Mouse (Mus musculus): ENCODE data around the gene Rcan2.

Gene Rcan2

DNA sequence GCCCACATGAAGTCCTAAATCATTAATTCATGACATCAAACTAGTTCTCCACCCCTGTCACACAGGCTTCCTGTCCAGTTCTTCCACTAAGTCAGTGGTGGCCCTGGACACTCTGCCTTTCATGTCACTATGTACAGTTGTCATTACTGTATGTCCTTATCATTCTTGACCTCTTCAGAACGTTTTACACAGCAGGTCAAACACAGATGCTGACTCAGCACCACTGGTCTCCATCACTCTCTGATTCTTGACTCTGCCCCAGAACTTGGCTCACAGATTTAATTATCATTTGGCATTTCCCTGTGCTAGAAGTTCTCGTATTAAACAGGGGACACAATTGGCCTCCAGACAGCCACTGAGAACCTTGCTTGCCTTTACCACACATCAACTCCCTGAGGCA, 76.3 kb downstream of the Rcan2 start:
- TF ChIP-seq CTCF (conservative IDR thresholded peaks at IDR 0.05; ENCODE audit: low read length) (no peak), POU5F1 (IDR thresholded peaks at IDR 0.05; ENCODE audit: borderline replicate concordance, low read length) (no peak), NANOG (IDR thresholded peaks at IDR 0.05; ENCODE audit: borderline replicate concordance, low read length) (no peak)
- H3K4me1 ChIP-seq (replicated peaks; ENCODE audit: low read depth, low read length) = no peaks in the 10 kb centered on the region
- H3K4me3 ChIP-seq (replicated peaks; ENCODE audit: low read length) = no peak overlapping the region
- H3K36me3 ChIP-seq (ENCODE audit: insufficient read depth, low read length) = no peaks in the 10 kb centered on the region
- no peaks in the 10 kb centered on the region for H3K9me3 ChIP-seq (ENCODE audit: low read length)
- H3K27me3 ChIP-seq (ENCODE audit: insufficient read depth, low read length) = no peaks in the 10 kb centered on the region

DNA sequence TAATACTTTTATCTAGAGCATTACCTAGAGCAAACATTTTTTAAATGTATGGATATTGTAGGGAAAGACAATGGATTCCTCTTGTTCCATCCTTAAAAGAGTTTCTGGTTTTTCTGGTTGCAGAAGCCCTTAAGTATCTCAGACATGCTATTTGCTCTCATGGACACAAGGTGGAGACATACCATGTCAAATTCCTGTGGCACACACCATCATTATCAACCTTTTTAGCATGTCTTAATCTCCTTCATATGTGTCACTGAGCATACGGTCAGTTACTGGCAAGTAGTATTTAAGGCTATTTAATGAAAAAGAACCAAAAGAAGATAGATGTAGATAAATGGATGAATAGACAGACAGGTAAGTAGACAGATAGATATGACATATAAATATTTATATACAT, 81.9 kb downstream of the Rcan2 start:
- no peak overlapping the region for H3K4me3 ChIP-seq (replicated peaks; ENCODE audit: low read length)

DNA sequence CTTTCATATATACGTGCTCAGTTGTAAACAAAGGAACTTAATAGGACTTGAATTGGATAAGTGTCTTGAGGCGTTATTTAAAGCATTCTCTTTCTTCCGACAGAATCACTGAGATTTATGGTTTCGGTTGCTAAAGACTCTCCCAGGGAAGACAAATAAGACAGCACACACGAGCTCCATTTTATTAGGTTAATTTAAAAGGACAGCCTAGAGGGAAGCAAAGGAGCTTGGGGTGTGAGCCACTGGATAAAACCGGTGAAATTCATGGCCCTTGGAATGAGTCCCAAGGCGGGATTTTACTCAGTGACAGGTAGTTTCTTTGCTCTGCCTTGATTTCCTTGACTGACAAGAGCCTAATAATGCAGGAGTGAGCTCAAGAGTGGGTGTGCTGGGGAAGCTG, 85.1 kb downstream of the Rcan2 start:
- H3K27me3 ChIP-seq (ENCODE audit: insufficient read depth, low read length) = peaks cover 2% of the 10 kb centered on the region; the same call in 1 of the 2 replicates
- no peaks in the 10 kb centered on the region for H3K36me3 ChIP-seq (ENCODE audit: insufficient read depth, low read length)
- TF ChIP-seq NANOG (IDR thresholded peaks at IDR 0.05; ENCODE audit: borderline replicate concordance, low read length) = no peak
- no peak for TF ChIP-seq POU5F1 (IDR thresholded peaks at IDR 0.05; ENCODE audit: borderline replicate concordance, low read length)
- TF ChIP-seq CTCF (conservative IDR thresholded peaks at IDR 0.05; ENCODE audit: low read length) = no peak
- no peaks in the 10 kb centered on the region for H3K4me1 ChIP-seq (replicated peaks; ENCODE audit: low read depth, low read length)
- H3K9me3 ChIP-seq (ENCODE audit: low read length) = no peaks in the 10 kb centered on the region
- H3K4me3 ChIP-seq (replicated peaks; ENCODE audit: low read length) = no peak overlapping the region

More for the DNA sequence above, 81.9 kb downstream of the Rcan2 start:
- Histone ChIP-seq H3K36me3 (ENCODE audit: insufficient read depth, low read length) (no peaks in the 10 kb centered on the region), H3K27me3 (ENCODE audit: insufficient read depth, low read length) (peaks cover 2% of the 10 kb centered on the region; the same call in 1 of the 2 replicates), H3K4me1 (replicated peaks; ENCODE audit: low read depth, low read length) (no peaks in the 10 kb centered on the region), H3K9me3 (ENCODE audit: low read length) (no peaks in the 10 kb centered on the region)
- TF ChIP-seq POU5F1 (IDR thresholded peaks at IDR 0.05; ENCODE audit: borderline replicate concordance, low read length) (no peak), NANOG (IDR thresholded peaks at IDR 0.05; ENCODE audit: borderline replicate concordance, low read length) (no peak), CTCF (conservative IDR thresholded peaks at IDR 0.05; ENCODE audit: low read length) (peak; percentile 45)

DNA sequence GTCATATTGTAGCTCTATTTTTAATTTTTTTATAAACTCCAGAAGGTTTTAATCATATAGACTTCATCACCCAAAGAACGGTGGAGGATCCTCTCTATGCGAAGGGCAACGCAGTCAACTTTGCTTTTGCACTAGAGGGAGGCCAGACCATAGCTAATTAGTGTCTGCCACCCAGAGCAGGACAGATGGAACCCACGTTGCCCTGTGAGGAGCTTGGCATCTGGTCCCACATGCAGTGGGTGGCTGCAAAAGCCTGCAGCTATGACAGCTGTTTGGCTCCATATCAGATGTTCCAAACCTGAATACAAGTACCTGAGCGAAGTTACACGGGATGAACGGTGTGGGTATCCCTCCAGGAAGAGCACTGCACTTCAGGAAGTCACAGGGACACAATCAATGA, 86.8 kb downstream of the Rcan2 start:
- TF ChIP-seq NANOG (IDR thresholded peaks at IDR 0.05; ENCODE audit: borderline replicate concordance, low read length) = no peak
- no peak for TF ChIP-seq CTCF (conservative IDR thresholded peaks at IDR 0.05; ENCODE audit: low read length)
- no peak for TF ChIP-seq POU5F1 (IDR thresholded peaks at IDR 0.05; ENCODE audit: borderline replicate concordance, low read length)
- no peaks in the 10 kb centered on the region for H3K4me1 ChIP-seq (replicated peaks; ENCODE audit: low read depth, low read length)
- no peaks in the 10 kb centered on the region for H3K9me3 ChIP-seq (ENCODE audit: low read length)
- H3K27me3 ChIP-seq (ENCODE audit: insufficient read depth, low read length) = peaks cover 2% of the 10 kb centered on the region; the same call in 1 of the 2 replicates
- H3K4me3 ChIP-seq (replicated peaks; ENCODE audit: low read length) = no peak overlapping the region
- H3K36me3 ChIP-seq (ENCODE audit: insufficient read depth, low read length) = no peaks in the 10 kb centered on the region

DNA sequence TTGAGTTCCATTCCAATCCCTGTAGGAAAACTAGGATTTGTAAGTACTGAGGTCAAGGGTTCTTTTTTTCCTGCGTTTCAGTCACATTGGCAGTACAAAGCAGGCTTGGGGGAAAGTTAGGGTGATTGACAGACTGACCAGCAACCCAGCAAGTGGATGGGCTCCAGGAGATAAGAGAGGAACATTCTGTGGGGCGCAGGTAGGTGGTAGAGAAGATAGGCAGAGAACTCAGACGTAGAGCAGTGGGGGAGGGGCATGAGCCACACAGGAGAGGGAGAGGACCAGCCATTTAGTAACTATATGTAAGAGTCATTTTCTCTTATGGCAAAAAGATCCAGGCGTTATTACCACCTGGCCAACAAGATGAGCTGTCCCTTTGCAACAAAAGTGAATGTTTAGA, 96.2 kb downstream of the Rcan2 start:
- H3K9me3 ChIP-seq (ENCODE audit: low read length) = 0 out of 2 replicates have a peak, but pooled peaks cover 4% of the 10 kb centered on the region
- H3K36me3 ChIP-seq (ENCODE audit: insufficient read depth, low read length) = no peaks in the 10 kb centered on the region
- no peaks in the 10 kb centered on the region for H3K4me1 ChIP-seq (replicated peaks; ENCODE audit: low read depth, low read length)
- no peak for TF ChIP-seq CTCF (conservative IDR thresholded peaks at IDR 0.05; ENCODE audit: low read length)
- no peak for TF ChIP-seq POU5F1 (IDR thresholded peaks at IDR 0.05; ENCODE audit: borderline replicate concordance, low read length)
- TF ChIP-seq NANOG (IDR thresholded peaks at IDR 0.05; ENCODE audit: borderline replicate concordance, low read length) = no peak
- no peak overlapping the region for H3K4me3 ChIP-seq (replicated peaks; ENCODE audit: low read length)
- H3K27me3 ChIP-seq (ENCODE audit: insufficient read depth, low read length) = no peaks in the 10 kb centered on the region

DNA sequence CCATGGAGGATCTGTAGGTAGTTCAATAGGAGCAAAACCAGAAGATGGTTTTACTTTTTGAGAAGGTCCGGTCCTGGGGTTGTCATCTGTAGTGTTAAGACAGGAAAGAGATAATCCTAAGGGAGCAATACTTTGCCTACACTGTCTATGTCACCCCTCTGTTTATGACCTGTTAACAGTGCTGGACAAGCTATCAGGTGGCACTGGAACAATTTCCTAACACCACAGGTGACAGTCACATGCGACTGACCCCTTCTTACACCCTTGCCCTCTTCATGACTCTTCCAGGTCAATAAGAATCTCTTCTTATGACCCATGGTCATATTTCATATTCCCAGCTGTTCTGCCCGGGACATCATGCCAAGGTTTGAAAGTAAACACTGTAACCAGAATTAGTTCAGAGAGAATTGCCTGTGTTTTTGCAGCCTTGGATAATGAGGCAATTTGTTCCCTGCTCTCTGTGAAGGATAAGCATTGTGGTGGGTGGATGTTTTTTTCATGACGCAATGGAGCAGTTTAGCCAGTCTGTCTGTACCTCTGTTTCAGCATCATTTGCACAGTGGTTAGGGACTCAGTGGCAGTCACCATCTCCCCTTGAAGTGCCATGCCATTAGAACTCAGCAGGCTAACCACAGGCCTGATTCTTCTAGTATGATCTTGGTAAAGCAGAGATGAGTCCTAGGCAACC, 98.4 kb downstream of the Rcan2 start:
- H3K9me3 ChIP-seq (ENCODE audit: low read length) = 0 out of 2 replicates have a peak, but pooled peaks cover 4% of the 10 kb centered on the region
- no peaks in the 10 kb centered on the region for H3K27me3 ChIP-seq (ENCODE audit: insufficient read depth, low read length)
- no peaks in the 10 kb centered on the region for H3K4me1 ChIP-seq (replicated peaks; ENCODE audit: low read depth, low read length)
- no peak overlapping the region for H3K4me3 ChIP-seq (replicated peaks; ENCODE audit: low read length)
- no peaks in the 10 kb centered on the region for H3K36me3 ChIP-seq (ENCODE audit: insufficient read depth, low read length)
- TF ChIP-seq POU5F1 (IDR thresholded peaks at IDR 0.05; ENCODE audit: borderline replicate concordance, low read length) (no peak), NANOG (IDR thresholded peaks at IDR 0.05; ENCODE audit: borderline replicate concordance, low read length) (no peak), CTCF (conservative IDR thresholded peaks at IDR 0.05; ENCODE audit: low read length) (no peak)

DNA sequence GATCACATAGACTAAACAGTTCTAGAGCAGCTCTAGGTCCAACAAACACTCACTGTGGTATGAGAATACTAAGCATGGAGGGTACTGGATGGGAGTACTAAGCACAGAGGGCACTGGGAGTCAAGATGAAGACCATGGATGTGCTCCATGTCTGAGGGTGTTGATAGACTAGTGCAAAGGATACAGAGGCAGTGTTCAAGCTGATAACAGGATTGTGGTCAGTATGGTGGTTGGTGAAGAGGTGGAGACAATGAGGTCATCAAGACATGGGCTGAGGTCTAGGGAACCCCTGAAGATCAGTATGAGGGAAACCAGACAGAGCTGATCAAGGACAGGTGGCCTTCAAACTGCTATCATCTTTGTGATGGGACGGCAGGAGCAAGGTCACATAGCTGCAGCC, 99.0 kb downstream of the Rcan2 start:
- Histone ChIP-seq H3K36me3 (ENCODE audit: insufficient read depth, low read length) (no peaks in the 10 kb centered on the region), H3K27me3 (ENCODE audit: insufficient read depth, low read length) (no peaks in the 10 kb centered on the region), H3K9me3 (ENCODE audit: low read length) (0 out of 2 replicates have a peak, but pooled peaks cover 4% of the 10 kb centered on the region), H3K4me1 (replicated peaks; ENCODE audit: low read depth, low read length) (no peaks in the 10 kb centered on the region), H3K4me3 (replicated peaks; ENCODE audit: low read length) (no peak overlapping the region)
- no peak for TF ChIP-seq NANOG (IDR thresholded peaks at IDR 0.05; ENCODE audit: borderline replicate concordance, low read length)
- TF ChIP-seq CTCF (conservative IDR thresholded peaks at IDR 0.05; ENCODE audit: low read length) = no peak
- no peak for TF ChIP-seq POU5F1 (IDR thresholded peaks at IDR 0.05; ENCODE audit: borderline replicate concordance, low read length)

DNA sequence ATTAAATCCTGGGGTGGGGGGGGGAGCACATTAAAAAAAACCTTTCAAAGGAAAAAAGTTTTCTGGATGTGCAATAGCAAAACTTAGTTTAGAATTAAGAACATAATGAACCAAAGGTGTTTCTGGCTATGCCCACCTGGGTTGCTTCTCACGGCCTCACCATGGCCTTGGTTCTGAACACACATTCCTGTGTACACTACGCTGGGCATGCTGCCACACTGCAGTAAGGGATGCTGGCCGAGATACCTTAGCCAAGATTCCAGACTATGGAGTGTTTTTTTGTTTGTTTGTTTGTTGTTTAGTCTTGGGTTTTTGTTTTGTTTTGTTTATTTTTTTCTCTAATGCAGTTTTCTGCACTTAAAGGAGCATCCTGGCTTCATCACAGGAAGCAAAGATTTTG, 100.3 kb downstream of the Rcan2 start:
- TF ChIP-seq NANOG (IDR thresholded peaks at IDR 0.05; ENCODE audit: borderline replicate concordance, low read length) = no peak
- H3K36me3 ChIP-seq (ENCODE audit: insufficient read depth, low read length) = no peaks in the 10 kb centered on the region
- H3K27me3 ChIP-seq (ENCODE audit: insufficient read depth, low read length) = no peaks in the 10 kb centered on the region
- H3K4me3 ChIP-seq (replicated peaks; ENCODE audit: low read length) = no peak overlapping the region
- no peaks in the 10 kb centered on the region for H3K4me1 ChIP-seq (replicated peaks; ENCODE audit: low read depth, low read length)
- H3K9me3 ChIP-seq (ENCODE audit: low read length) = no peaks in the 10 kb centered on the region

Measured in E14TG2a.4 (cell line).